Mouse (Mus musculus): ENCODE data around the gene Mospd3. TPM values are rescaled to one million over a fixed set of nuclear protein-coding genes. Genes with fewer than 3 reads are reported as not detected.

The Mospd3 gene
- total RNA-seq, 1 experiment from 2014 or later = 42.5 TPM

GRCm38 (mm10) chr5:137580246-137580645 lies 20.6 kb downstream of the Mospd3 start:
- peak; percentile 17 for DNase-seq

GRCm38 (mm10) chr5:137574470-137574901 lies 26.4 kb downstream of the Mospd3 start:
- DNase-seq = peak; percentile 79

GRCm38 (mm10) chr5:137570691-137571586 lies 29.9 kb downstream of the Mospd3 start:
- no peak for DNase-seq

- no peak for DNase-seq
Measured at GRCm38 (mm10) chr5:137570181-137570580, 30.7 kb downstream of the Mospd3 start.

GRCm38 (mm10) chr5:137569665-137570064 lies 31.2 kb downstream of the Mospd3 start, which contains the start of gene Tfr2:
Gene Tfr2, plus strand, starts transcription at chr5:137569840.
- DNase-seq = peak; percentile 80

- DNase-seq = no peak
Measured at GRCm38 (mm10) chr5:137569031-137569430, 31.8 kb downstream of the Mospd3 start.

GRCm38 (mm10) chr5:137568223-137568798 lies 32.5 kb downstream of the Mospd3 start:
- DNase-seq = peak; percentile 52

- DNase-seq = no peak
Measured at GRCm38 (mm10) chr5:137566416-137566815, 34.4 kb downstream of the Mospd3 start.

GRCm38 (mm10) chr5:137565744-137566143 lies 35.1 kb downstream of the Mospd3 start:
- no peak for DNase-seq

GRCm38 (mm10) chr5:137562965-137563364 lies 37.9 kb downstream of the Mospd3 start:
- DNase-seq = no peak

- DNase-seq = no peak
Measured at GRCm38 (mm10) chr5:137561556-137561955, 39.3 kb downstream of the Mospd3 start.

GRCm38 (mm10) chr5:137553898-137554297 lies 47.0 kb downstream of the Mospd3 start:
- DNase-seq = no peak

- peak; percentile 90 for DNase-seq
Measured at GRCm38 (mm10) chr5:137553411-137553837, 47.4 kb downstream of the Mospd3 start, which contains the start of gene Actl6b. Gene Actl6b, plus strand, starts transcription at chr5:137553517.

GRCm38 (mm10) chr5:137553000-137553399 lies 47.9 kb downstream of the Mospd3 start:
- DNase-seq = no peak

- DNase-seq = no peak
Measured at GRCm38 (mm10) chr5:137551119-137551518, 49.7 kb downstream of the Mospd3 start.

- DNase-seq = no peak
Measured at GRCm38 (mm10) chr5:137549840-137550239, 51.0 kb downstream of the Mospd3 start.

Other genes starting within 250 kb of the Mospd3 start
- not detected in 2 replicates for gene Zan, start 124.0 kb downstream of the Mospd3 start, total RNA-seq (2021)
- 22.3 and 26.2 TPM in 2 replicates for gene Pop7, start 98.5 kb downstream of the Mospd3 start, total RNA-seq (2021)
- gene Gigyf1, start 82.5 kb downstream of the Mospd3 start, total RNA-seq (2021) = 30.5 and 36.6 TPM in 2 replicates
- not detected in 2 replicates for gene Epo, start 67.8 kb downstream of the Mospd3 start, total RNA-seq (2021)
- 574 and 611 TPM in 2 replicates for gene Gnb2, start 67.5 kb downstream of the Mospd3 start, total RNA-seq (2021)
- 2.8 and 3.8 TPM in 2 replicates for gene Actl6b, start 47.5 kb downstream of the Mospd3 start, total RNA-seq (2021)
- 1.4 and 26.4 TPM in 2 replicates for gene Tfr2, start 31.2 kb downstream of the Mospd3 start, total RNA-seq (2021)
- 414 and 471 TPM in 2 replicates for gene Pcolce, start 12.7 kb upstream of the Mospd3 start, total RNA-seq (2021)
- gene Fbxo24, start 27.9 kb upstream of the Mospd3 start, total RNA-seq (2021) = 0.38 and 0.85 TPM in 2 replicates
- 30.1 and 35.9 TPM in 2 replicates for gene Lrch4, start 28.1 kb upstream of the Mospd3 start, total RNA-seq (2021)
- 7.2 and 11.6 TPM in 2 replicates for gene Gm20605, start 28.1 kb upstream of the Mospd3 start, total RNA-seq (2021)
- 7.4 and 12.8 TPM in 2 replicates for gene Sap25, start 40.3 kb upstream of the Mospd3 start, total RNA-seq (2021)
- 4.2 and 4.6 TPM in 2 replicates for gene Irs3, start 44.7 kb upstream of the Mospd3 start, total RNA-seq (2021)
- 22.9 and 25.3 TPM in 2 replicates for gene Agfg2, start 83.7 kb upstream of the Mospd3 start, total RNA-seq (2021)
- gene Nyap1, start 140.5 kb upstream of the Mospd3 start, total RNA-seq (2021) = 3.6 and 5.9 TPM in 2 replicates
- gene Tsc22d4, start 144.7 kb upstream of the Mospd3 start, total RNA-seq (2021) = 74.9 and 87.3 TPM in 2 replicates
- 20.4 and 21.9 TPM in 2 replicates for gene Ppp1r35, start 177.8 kb upstream of the Mospd3 start, total RNA-seq (2021)
- 41.5 and 46.7 TPM in 2 replicates for gene Mepce, start 186.6 kb upstream of the Mospd3 start, total RNA-seq (2021)
- 5.6 and 5.7 TPM in 2 replicates for gene Zcwpw1, start 186.7 kb upstream of the Mospd3 start, total RNA-seq (2021)
- 1.2 and 2.9 TPM in 2 replicates for gene Pilra, start 235.2 kb upstream of the Mospd3 start, total RNA-seq (2021)